Mouse (Mus musculus): ENCODE results near the gene Ghrh. TPM values are rescaled to one million over a fixed set of nuclear protein-coding genes. Genes with fewer than 3 reads are reported as not detected.

The Ghrh gene
- polyA plus RNA-seq, 1 experiment from 2014 or later, result not detected

DNA sequence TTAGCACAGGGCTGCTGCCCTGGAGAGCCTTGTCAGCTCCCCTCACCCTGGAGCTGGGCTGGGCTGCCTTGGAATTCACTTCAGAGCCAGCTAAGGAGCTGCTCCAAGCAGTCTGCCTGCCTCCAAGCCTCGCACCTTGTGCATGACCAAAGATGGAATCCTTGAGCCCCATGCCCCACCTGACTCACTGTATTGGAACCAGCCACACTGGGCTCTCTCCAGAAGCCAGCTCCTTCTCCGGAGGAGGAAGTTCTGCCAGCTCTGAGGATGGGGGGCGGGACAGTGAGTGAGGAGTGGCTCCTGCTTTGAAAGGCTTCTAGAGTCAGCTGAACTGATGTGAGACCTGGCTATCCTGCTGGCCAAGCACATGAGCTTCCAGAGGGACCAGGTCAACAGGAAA, 26.4 kb upstream of the Ghrh start:
- no peaks in the 10 kb centered on the region for H3K9me3 ChIP-seq (ENCODE audit: low read length)
- no peak overlapping the region for H3K4me3 ChIP-seq (ENCODE audit: low read depth, low read length)
- TF ChIP-seq CTCF (IDR thresholded peaks at IDR 0.05; ENCODE audit: low read depth) (no peak), EP300 (IDR thresholded peaks at IDR 0.05; ENCODE audit: low read depth) (no peak)
- peaks cover 7% of the 10 kb centered on the region; the same call in 1 of the 2 replicates for H3K4me1 ChIP-seq (ENCODE audit: insufficient read depth)
- 0 out of 2 replicates have a peak, but pooled peaks cover 3% of the 10 kb centered on the region for H3K36me3 ChIP-seq (replicated peaks; ENCODE audit: insufficient read depth, low read length)
- DNase-seq (no peak), ATAC-seq (no peak)
- H3K4me2 ChIP-seq (ENCODE audit: low read depth, low read length), result no peak overlapping the region
- no peak overlapping the region for H3K27ac ChIP-seq (ENCODE audit: low read depth)
- WGBS (ENCODE audit: insufficient replicate concordance), result 63% methylated on average over 3 of the region's 3 CpGs
- H3K9ac ChIP-seq (replicated peaks), result no peak overlapping the region
- no peaks in the 10 kb centered on the region for H3K27me3 ChIP-seq (ENCODE audit: insufficient read depth, low read length)

DNA sequence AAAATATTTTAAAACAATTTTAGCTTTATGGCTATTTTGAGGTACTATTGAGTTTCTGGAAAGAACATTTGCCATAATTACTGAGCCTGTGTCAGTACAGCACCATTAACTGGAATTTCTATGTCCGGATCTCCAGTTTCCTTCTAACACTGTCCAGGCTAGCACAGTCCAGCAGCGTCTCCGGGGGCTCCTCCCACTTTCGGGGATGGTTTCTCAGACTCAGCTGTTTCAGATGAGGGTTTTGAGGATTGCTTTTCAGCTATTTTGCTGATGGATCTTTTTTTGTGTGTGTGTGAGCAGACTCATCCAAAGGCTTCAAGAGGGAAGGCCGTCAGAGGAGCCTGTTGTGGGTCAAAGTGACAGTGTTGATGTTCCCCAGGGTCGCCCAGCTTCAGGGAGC, 24.4 kb upstream of the Ghrh start:
- H3K36me3 ChIP-seq (replicated peaks; ENCODE audit: insufficient read depth, low read length), result 0 out of 2 replicates have a peak, but pooled peaks cover 3% of the 10 kb centered on the region
- H3K9ac ChIP-seq (replicated peaks), result no peak overlapping the region
- H3K4me1 ChIP-seq (ENCODE audit: insufficient read depth), result peaks cover 12% of the 10 kb centered on the region
- H3K4me3 ChIP-seq (ENCODE audit: low read depth, low read length), result no peak overlapping the region
- 67% methylated on average over 6 of the region's 6 CpGs for WGBS (ENCODE audit: insufficient replicate concordance)
- no peak overlapping the region for H3K4me2 ChIP-seq (ENCODE audit: low read depth, low read length)
- 0 out of 2 replicates have a peak overlapping the region, but pooled peaks have one; percentile 8 for H3K27ac ChIP-seq (ENCODE audit: low read depth)
- H3K27me3 ChIP-seq (ENCODE audit: insufficient read depth, low read length), result no peaks in the 10 kb centered on the region
- no peak for ATAC-seq
- H3K9me3 ChIP-seq (ENCODE audit: low read length), result no peaks in the 10 kb centered on the region
- DNase-seq, result no peak
- TF ChIP-seq CTCF (IDR thresholded peaks at IDR 0.05; ENCODE audit: low read depth), result no peak
- no peak for TF ChIP-seq EP300 (IDR thresholded peaks at IDR 0.05; ENCODE audit: low read depth)

- Histone ChIP-seq H3K4me1 (ENCODE audit: insufficient read depth) (peaks cover 14% of the 10 kb centered on the region), H3K4me2 (ENCODE audit: low read depth, low read length) (peak overlapping the region; percentile 91), H3K36me3 (replicated peaks; ENCODE audit: insufficient read depth, low read length) (no peaks in the 10 kb centered on the region), H3K4me3 (ENCODE audit: low read depth, low read length) (peak overlapping the region; percentile 79), H3K27me3 (ENCODE audit: insufficient read depth, low read length) (no peaks in the 10 kb centered on the region), H3K9me3 (ENCODE audit: low read length) (no peaks in the 10 kb centered on the region), H3K27ac (ENCODE audit: low read depth) (peak overlapping the region; percentile 94), H3K9ac (replicated peaks) (peak overlapping the region; percentile 92)
- 4% methylated on average over 13 of the region's 13 CpGs for WGBS (ENCODE audit: insufficient replicate concordance)
- no peak for TF ChIP-seq EP300 (IDR thresholded peaks at IDR 0.05; ENCODE audit: low read depth)
- TF ChIP-seq CTCF (IDR thresholded peaks at IDR 0.05; ENCODE audit: low read depth), result no peak
- ATAC-seq, result peak; percentile 24
- no peak for DNase-seq
Observed at GRCm38 (mm10) chr2:157367991-157368390, 20.7 kb upstream of the Ghrh start.

DNA sequence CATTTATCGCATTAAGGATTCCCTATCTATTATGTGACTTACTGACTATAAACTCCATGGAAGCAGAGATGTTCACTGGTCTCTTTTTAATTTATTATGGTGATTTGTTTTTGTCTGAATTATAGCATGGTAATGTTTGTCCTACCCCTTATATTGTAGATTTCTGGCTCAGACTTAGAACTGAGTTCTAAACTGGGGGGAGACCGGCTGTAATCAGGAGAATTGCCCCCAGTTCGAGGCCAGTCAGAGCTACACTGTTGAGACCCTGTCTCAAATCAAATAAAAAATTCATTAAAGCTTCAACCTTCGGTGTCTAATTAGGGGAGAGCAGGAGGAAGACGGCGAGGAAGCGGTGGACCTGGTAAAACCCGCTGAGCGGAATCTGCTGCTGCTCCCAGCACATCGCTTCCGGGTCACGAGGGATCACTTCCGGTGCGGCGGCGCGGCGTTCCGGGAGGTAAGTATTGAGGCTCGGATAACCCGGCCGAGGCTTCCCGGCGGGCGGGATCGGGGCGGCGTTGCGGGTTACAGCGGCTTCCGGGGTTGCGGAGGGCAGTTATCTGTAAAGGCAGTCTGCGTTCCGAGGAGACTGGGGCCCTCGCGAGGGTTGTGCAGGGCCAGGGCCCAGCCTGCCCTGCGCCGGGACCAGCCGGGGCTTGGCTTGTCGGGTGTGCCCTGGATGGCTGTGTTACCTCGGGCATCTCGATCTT, 20.0 kb upstream of the Ghrh start, which contains the start of gene Manbal:
Gene Manbal (plus strand): TSS at position 411 of the 710 bp plus-strand sequence.
- WGBS (ENCODE audit: insufficient replicate concordance), result 3% methylated on average over 42 of the region's 42 CpGs
- H3K4me3 ChIP-seq (ENCODE audit: low read depth, low read length), result peak within 1 kb of the TSS; percentile 79
- H3K27me3 ChIP-seq (ENCODE audit: insufficient read depth, low read length), result no peaks in the 10 kb centered on the region
- H3K4me1 ChIP-seq (ENCODE audit: insufficient read depth), result peaks cover 14% of the 10 kb centered on the region
- peak within 1 kb of the TSS; percentile 91 for H3K4me2 ChIP-seq (ENCODE audit: low read depth, low read length)
- no peaks in the 10 kb centered on the region for H3K36me3 ChIP-seq (replicated peaks; ENCODE audit: insufficient read depth, low read length)
- peak within 1 kb of the TSS; percentile 92 for H3K9ac ChIP-seq (replicated peaks)
- H3K9me3 ChIP-seq (ENCODE audit: low read length), result no peaks in the 10 kb centered on the region
- DNase-seq (peak; percentile 97), ATAC-seq (peak; percentile 93)
- peak; percentile 66 for TF ChIP-seq EP300 (IDR thresholded peaks at IDR 0.05; ENCODE audit: low read depth)
- TF ChIP-seq CTCF (IDR thresholded peaks at IDR 0.05; ENCODE audit: low read depth), result no peak
- peak within 1 kb of the TSS; percentile 94 for H3K27ac ChIP-seq (ENCODE audit: low read depth)

DNA sequence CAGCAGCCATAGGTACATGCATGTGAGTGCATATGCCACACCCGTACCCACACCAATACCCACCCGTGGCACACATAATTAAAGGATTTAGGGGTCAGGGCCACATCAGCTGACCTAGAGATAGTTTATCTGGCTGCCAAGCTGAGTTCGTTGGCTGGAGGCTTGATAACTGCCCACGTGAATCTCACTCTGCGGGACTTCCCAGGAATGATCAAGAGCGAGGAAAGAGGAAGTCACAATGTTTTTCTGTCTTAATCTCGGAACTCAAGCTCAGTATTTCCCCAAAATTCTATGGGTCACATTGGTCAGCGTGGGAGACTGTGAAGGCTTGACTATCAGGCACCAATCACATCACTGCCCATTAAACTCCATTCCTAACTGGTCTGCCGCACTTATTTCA, 19.5 kb upstream of the Ghrh start:
- peak overlapping the region; percentile 91 for H3K4me2 ChIP-seq (ENCODE audit: low read depth, low read length)
- peak overlapping the region; percentile 94; the same call in 1 of the 2 replicates for H3K27ac ChIP-seq (ENCODE audit: low read depth)
- TF ChIP-seq EP300 (IDR thresholded peaks at IDR 0.05; ENCODE audit: low read depth), result no peak
- TF ChIP-seq CTCF (IDR thresholded peaks at IDR 0.05; ENCODE audit: low read depth), result no peak
- peak overlapping the region; percentile 79 for H3K4me3 ChIP-seq (ENCODE audit: low read depth, low read length)
- H3K9me3 ChIP-seq (ENCODE audit: low read length), result no peaks in the 10 kb centered on the region
- H3K27me3 ChIP-seq (ENCODE audit: insufficient read depth, low read length), result no peaks in the 10 kb centered on the region
- DNase-seq (no peak), ATAC-seq (no peak)
- WGBS (ENCODE audit: insufficient replicate concordance), result 38% methylated on average over 9 of the region's 9 CpGs
- 0 out of 2 replicates have a peak overlapping the region, but pooled peaks have one; percentile 92 for H3K9ac ChIP-seq (replicated peaks)
- no peaks in the 10 kb centered on the region for H3K36me3 ChIP-seq (replicated peaks; ENCODE audit: insufficient read depth, low read length)
- peaks cover 14% of the 10 kb centered on the region for H3K4me1 ChIP-seq (ENCODE audit: insufficient read depth)

DNA sequence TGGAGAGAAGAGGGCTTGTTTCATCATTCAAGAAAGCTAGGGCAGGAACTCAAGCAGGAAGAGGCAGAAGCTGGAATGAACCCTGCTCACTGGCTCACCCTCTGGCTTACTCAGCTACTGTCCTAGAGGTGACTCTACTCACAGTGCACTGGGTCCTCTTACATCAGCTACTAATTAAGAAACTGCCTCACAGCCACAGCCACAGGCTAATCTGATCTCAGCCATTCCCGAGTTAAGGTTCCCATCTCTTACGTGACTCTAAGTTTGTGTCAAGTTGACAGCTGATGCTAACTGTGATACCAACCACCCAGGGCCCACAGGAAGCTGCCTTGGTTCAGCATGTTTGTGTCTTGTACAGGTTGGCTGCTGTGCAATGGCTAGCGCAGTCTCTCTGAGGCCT, 15.7 kb upstream of the Ghrh start:
- Histone ChIP-seq H3K27ac (ENCODE audit: low read depth) (no peak overlapping the region), H3K4me3 (ENCODE audit: low read depth, low read length) (no peak overlapping the region), H3K4me2 (ENCODE audit: low read depth, low read length) (no peak overlapping the region), H3K27me3 (ENCODE audit: insufficient read depth, low read length) (no peaks in the 10 kb centered on the region), H3K9me3 (ENCODE audit: low read length) (no peaks in the 10 kb centered on the region), H3K36me3 (replicated peaks; ENCODE audit: insufficient read depth, low read length) (no peaks in the 10 kb centered on the region), H3K9ac (replicated peaks) (no peak overlapping the region), H3K4me1 (ENCODE audit: insufficient read depth) (peaks cover 6% of the 10 kb centered on the region)
- TF ChIP-seq CTCF (IDR thresholded peaks at IDR 0.05; ENCODE audit: low read depth) (no peak), EP300 (IDR thresholded peaks at IDR 0.05; ENCODE audit: low read depth) (no peak)
- 70% methylated on average over 3 of the region's 3 CpGs for WGBS (ENCODE audit: insufficient replicate concordance)
- ATAC-seq (no peak), DNase-seq (no peak)
